Mouse (Mus musculus): ENCODE measurements around the gene Pcdh17.

Pcdh17 gene

GRCm38 (mm10) chr14:84443288-84443686, at the start of gene Pcdh17:
TSS of gene Pcdh17 (plus strand) at chr14:84443563.
- DNase-seq (ENCODE audit: low read depth, low spot score), result peak; percentile 92

- DNase-seq (ENCODE audit: low read depth, low spot score), result no peak
Observed at GRCm38 (mm10) chr14:84397137-84397536, 46.2 kb upstream of the Pcdh17 start.

- DNase-seq (ENCODE audit: low read depth, low spot score), result no peak
Observed at GRCm38 (mm10) chr14:84424736-84425135, 18.6 kb upstream of the Pcdh17 start.

- DNase-seq (ENCODE audit: low read depth, low spot score), result no peak
Observed at GRCm38 (mm10) chr14:84426616-84427015, 16.7 kb upstream of the Pcdh17 start.

GRCm38 (mm10) chr14:84438066-84438770, 5.1 kb upstream of the Pcdh17 start:
- DNase-seq (ENCODE audit: low read depth, low spot score), result no peak

GRCm38 (mm10) chr14:84440903-84441302, 2.5 kb upstream of the Pcdh17 start:
- DNase-seq (ENCODE audit: low read depth, low spot score), result no peak

GRCm38 (mm10) chr14:84442528-84443287, 655 bp upstream of the Pcdh17 start:
- DNase-seq (ENCODE audit: low read depth, low spot score), result no peak

- DNase-seq (ENCODE audit: low read depth, low spot score), result no peak
Observed at GRCm38 (mm10) chr14:84443761-84444160, 398 bp downstream of the Pcdh17 start.

GRCm38 (mm10) chr14:84444276-84444662, 906 bp downstream of the Pcdh17 start:
- DNase-seq (ENCODE audit: low read depth, low spot score), result no peak

- DNase-seq (ENCODE audit: low read depth, low spot score), result peak; percentile 61
Observed at GRCm38 (mm10) chr14:84444663-84445502, 1.5 kb downstream of the Pcdh17 start.

GRCm38 (mm10) chr14:84445503-84446410, 2.4 kb downstream of the Pcdh17 start:
- DNase-seq (ENCODE audit: low read depth, low spot score), result peak; percentile 60

GRCm38 (mm10) chr14:84446411-84446915, 3.1 kb downstream of the Pcdh17 start:
- DNase-seq (ENCODE audit: low read depth, low spot score), result no peak

- DNase-seq (ENCODE audit: low read depth, low spot score), result no peak
Observed at GRCm38 (mm10) chr14:84446941-84447641, 3.7 kb downstream of the Pcdh17 start.

GRCm38 (mm10) chr14:84447661-84448380, 4.5 kb downstream of the Pcdh17 start:
- no peak for DNase-seq (ENCODE audit: low read depth, low spot score)

- no peak for DNase-seq (ENCODE audit: low read depth, low spot score)
Observed at GRCm38 (mm10) chr14:84448381-84448771, 5.0 kb downstream of the Pcdh17 start.

- no peak for DNase-seq (ENCODE audit: low read depth, low spot score)
Observed at GRCm38 (mm10) chr14:84454074-84454845, 10.9 kb downstream of the Pcdh17 start.

- DNase-seq (ENCODE audit: low read depth, low spot score), result no peak
Observed at GRCm38 (mm10) chr14:84475491-84475890, 32.1 kb downstream of the Pcdh17 start.

GRCm38 (mm10) chr14:84476336-84476735, 33.0 kb downstream of the Pcdh17 start:
- no peak for DNase-seq (ENCODE audit: low read depth, low spot score)

- no peak for DNase-seq (ENCODE audit: low read depth, low spot score)
Observed at GRCm38 (mm10) chr14:84476906-84477305, 33.5 kb downstream of the Pcdh17 start.

Data from brain, embryonic 18.5 days (tissue).